Mouse (Mus musculus): ENCODE data around the gene Trim26.

Trim26 gene

DNA sequence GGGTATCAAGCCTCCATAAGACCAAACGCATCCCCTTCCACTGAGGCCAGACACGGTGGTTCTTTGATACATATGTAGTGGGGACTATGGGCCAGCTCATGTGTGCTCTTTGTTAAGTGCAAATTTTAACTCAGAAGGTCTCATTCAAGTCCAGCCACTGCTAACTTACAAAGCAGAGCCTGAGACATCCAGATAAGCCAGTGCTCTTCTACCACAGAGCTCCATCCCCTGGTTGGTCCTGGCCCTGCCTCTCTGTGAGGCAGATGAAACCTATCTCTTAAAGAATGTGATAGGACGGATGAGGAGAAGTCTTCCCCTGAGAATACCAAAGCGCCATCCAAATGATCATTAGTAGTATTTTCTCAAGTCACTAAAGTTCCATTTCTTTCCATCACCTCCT lies 62.4 kb downstream of the Trim26 start:
- DNase-seq (ENCODE audit: low spot score in 2 of 2), result no peak

DNA sequence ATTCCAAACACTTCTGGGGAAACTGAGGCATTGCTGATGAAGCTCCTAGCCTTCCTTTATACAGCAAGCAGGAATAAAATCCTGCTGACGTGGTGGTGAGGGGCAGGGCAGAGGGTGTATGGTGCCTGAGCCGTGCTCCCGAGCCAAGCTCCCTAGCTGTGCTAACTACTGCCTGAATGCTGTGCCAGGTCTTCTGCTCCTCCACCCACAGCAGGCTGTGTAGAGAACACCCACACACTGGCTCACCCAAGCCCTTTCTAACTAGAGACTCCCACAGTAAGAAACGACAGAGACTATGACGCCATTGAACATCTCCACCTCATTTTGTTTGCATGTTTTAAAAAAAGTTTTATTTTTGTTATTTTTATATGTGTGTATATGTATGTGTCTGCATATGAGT lies 63.1 kb downstream of the Trim26 start:
- DNase-seq (ENCODE audit: low spot score in 2 of 2), result no peak

DNA sequence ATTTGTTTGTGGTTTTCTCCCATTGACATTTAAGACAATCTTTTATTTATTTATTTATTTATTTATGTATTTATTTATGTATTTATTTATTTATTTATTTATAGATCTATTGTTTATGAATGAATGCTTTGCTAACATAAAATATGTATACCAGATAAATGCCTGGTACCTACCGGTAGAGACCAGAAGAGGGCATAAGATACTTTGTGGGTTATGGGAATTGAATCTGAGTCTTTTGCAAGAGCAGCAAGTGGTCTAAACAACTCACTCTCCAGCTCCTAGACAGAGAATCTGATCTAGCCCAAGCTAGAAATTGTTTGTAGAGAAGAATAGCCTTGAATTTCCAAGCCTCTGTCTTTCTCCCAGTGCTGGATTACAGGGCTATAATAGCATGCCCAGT lies 63.8 kb downstream of the Trim26 start:
- no peak for DNase-seq (ENCODE audit: low spot score in 2 of 2)

DNA sequence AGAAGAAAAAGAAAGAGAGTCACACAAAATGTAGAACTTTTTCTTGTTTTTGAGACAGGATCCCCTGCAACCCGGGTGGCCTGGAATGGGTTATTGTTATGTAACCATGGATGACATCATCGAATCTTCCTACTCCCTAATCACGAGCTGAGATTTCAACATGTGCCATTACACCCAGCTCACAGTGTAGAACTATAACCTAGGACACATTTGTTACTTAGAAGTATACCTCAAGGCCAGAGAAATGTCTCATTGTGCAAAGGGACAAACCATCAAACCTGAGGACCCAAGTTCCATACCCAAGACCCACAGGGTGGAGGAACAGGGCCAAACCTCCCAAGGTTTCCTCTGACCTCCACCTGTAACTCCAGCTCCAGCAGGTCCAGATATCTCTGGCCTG lies 66.7 kb downstream of the Trim26 start:
- no peak for DNase-seq (ENCODE audit: low spot score in 2 of 2)

DNA sequence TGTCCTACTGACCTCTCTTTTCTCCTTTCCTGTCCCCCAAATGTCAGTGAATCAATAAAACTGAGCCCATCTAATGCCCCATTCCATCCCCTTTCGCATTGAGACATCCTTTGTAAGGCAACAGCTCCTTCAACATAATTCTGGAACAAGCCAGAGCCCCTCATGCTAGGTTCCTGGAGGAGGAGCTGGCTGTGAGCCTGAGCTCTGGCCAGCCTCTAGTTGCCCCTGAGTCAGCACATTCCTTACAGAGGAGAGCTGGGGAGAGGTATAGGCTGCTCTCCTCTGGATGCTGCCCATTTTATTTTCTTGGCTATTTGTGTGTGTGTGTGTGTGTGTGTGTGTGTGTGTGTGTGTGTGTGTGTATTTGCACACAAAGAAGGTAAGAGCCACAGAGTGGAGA lies 71.3 kb downstream of the Trim26 start:
- DNase-seq (ENCODE audit: low spot score in 2 of 2), result no peak
